Mouse (Mus musculus) hindbrain, embryonic 11.5 days (tissue): ENCODE results near the gene Pdzk1. TPM values are rescaled to one million over a fixed set of nuclear protein-coding genes. Genes with fewer than 3 reads are reported as not detected.

Experiments used
- ATAC-seq: fragments of 200-750 bp; cut with Nextera tagmentation; 2 replicates; pipeline ENCODE4 v1.8.0; 2017; ENCODE audit warnings: mild to moderate bottlenecking, moderate TSS enrichment, moderate library complexity; ENCODE audit not compliant: low FRiP score
- DNase-seq: peaks from one replicate; pipeline ENCODE4 v3.0.0-alpha.2; 2015; ENCODE audit warnings: low spot score
- H3K27ac ChIP-seq: fragments of 300-500 bp; sonication (generic); 2 replicates; pipeline ENCODE4 v1.5.1; 2014; ENCODE audit warnings: mild to moderate bottlenecking, low read depth, low read length
- H3K27me3 ChIP-seq: fragments of 300-500 bp; sonication (generic); 2 replicates; pipeline ENCODE4 v1.6.1; 2014; ENCODE audit warnings: mild to moderate bottlenecking, low read length, moderate library complexity, mixed read lengths; ENCODE audit not compliant: control insufficient read depth, insufficient read depth
- H3K36me3 ChIP-seq: fragments of 300-500 bp; sonication (generic); 2 replicates; pipeline ENCODE4 v1.6.1; 2014; ENCODE audit warnings: mild to moderate bottlenecking, low read length, moderate library complexity, mixed read lengths; ENCODE audit not compliant: control insufficient read depth, insufficient read depth
- H3K4me1 ChIP-seq: fragments of 300-500 bp; sonication (generic); replicated peaks from 2 replicates; pipeline ENCODE4 v1.6.1; 2014; ENCODE audit warnings: low read length, mixed read lengths; ENCODE audit not compliant: control insufficient read depth, insufficient read depth
- H3K4me2 ChIP-seq: fragments of 300-500 bp; sonication (generic); replicated peaks from 2 replicates; pipeline ENCODE4 v1.6.1; 2014; ENCODE audit warnings: mild to moderate bottlenecking, low read depth, low read length
- H3K4me3 ChIP-seq: fragments of 300-500 bp; sonication (generic); 2 replicates; pipeline ENCODE4 v1.5.1; 2014; ENCODE audit warnings: low read depth, low read length
- H3K9ac ChIP-seq: fragments of 300-500 bp; sonication (generic); 2 replicates; pipeline ENCODE4 v1.6.1; 2014; ENCODE audit warnings: low read depth, low read length
- H3K9me3 ChIP-seq: fragments of 300-500 bp; sonication (generic); 2 replicates; pipeline ENCODE4 v1.6.1; 2016; ENCODE audit warnings: low read length; ENCODE audit not compliant: control insufficient read depth
- WGBS: fragments of 180-500 bp; shearing (Covaris S2); extraction: QIAGEN DNeasy Blood & Tissue Kit; methylation state at CpG from one replicate; pipeline ENCODE4 v1.1.7; 2014; 5-methylcytosine and 5-hydroxymethylcytosine counted together
- polyA plus RNA-seq: library from polyadenylated mRNA; unstranded; fragments of >200 nt; fragmentation: Nextera tagmentation; extraction: Ambion mirVana; gene quantifications from 2 replicates; pipeline ENCODE4 v1.2.1, GENCODE M21; 2014

Gene Pdzk1
- polyA plus RNA-seq, 1 experiment from 2014 or later, result not detected

- ATAC-seq (no peak), DNase-seq (no peak)
- 95% methylated on average over 14 of the region's 14 CpGs for WGBS
- no peak overlapping the region for H3K27ac ChIP-seq
- H3K9me3 ChIP-seq, result no peaks in the 10 kb centered on the region
- no peaks in the 10 kb centered on the region for H3K4me1 ChIP-seq
- no peaks in the 10 kb centered on the region for H3K36me3 ChIP-seq
- no peak overlapping the region for H3K4me3 ChIP-seq
- no peaks in the 10 kb centered on the region for H3K27me3 ChIP-seq
- H3K4me2 ChIP-seq, result no peak overlapping the region
- no peak overlapping the region for H3K9ac ChIP-seq
These were observed 53.2 kb downstream of the Pdzk1 start for GRCm38 (mm10) chr3:96882061-96882849.

GRCm38 (mm10) chr3:96883690-96884089 is 54.6 kb downstream of the Pdzk1 start:
- Histone ChIP-seq H3K4me2 (no peak overlapping the region), H3K27ac (no peak overlapping the region)
- ATAC-seq, result no peak

GRCm38 (mm10) chr3:96902336-96902999 is 73.4 kb downstream of the Pdzk1 start:
- Histone ChIP-seq H3K9me3 (no peaks in the 10 kb centered on the region), H3K4me3 (no peak overlapping the region), H3K4me2 (no peak overlapping the region), H3K36me3 (no peaks in the 10 kb centered on the region), H3K27me3 (no peaks in the 10 kb centered on the region), H3K4me1 (0 out of 2 replicates have a peak, but pooled peaks cover 2% of the 10 kb centered on the region), H3K9ac (no peak overlapping the region), H3K27ac (no peak overlapping the region)
- DNase-seq, result no peak
- no peak for ATAC-seq
- 90% methylated on average over 4 of the region's 4 CpGs for WGBS

More at GRCm38 (mm10) chr3:96883690-96884089, 54.6 kb downstream of the Pdzk1 start:
- Histone ChIP-seq H3K9ac (no peak overlapping the region), H3K36me3 (no peaks in the 10 kb centered on the region), H3K4me1 (no peaks in the 10 kb centered on the region), H3K27me3 (no peaks in the 10 kb centered on the region), H3K4me3 (no peak overlapping the region), H3K9me3 (no peaks in the 10 kb centered on the region)
- DNase-seq, result no peak
- 97% methylated on average over 7 of the region's 7 CpGs for WGBS

GRCm38 (mm10) chr3:96904393-96904792 is 75.3 kb downstream of the Pdzk1 start, which contains the start of gene Gja5:
Gene Gja5, plus strand, starts transcription at chr3:96904693.
- WGBS, result 13% methylated on average over 14 of the region's 14 CpGs
- Histone ChIP-seq H3K27me3 (no peaks in the 10 kb centered on the region), H3K36me3 (no peaks in the 10 kb centered on the region), H3K4me1 (0 out of 2 replicates have a peak, but pooled peaks cover 2% of the 10 kb centered on the region), H3K4me2 (peak within 1 kb of the TSS; percentile 86), H3K27ac (no peak within 1 kb of the TSS), H3K9me3 (no peaks in the 10 kb centered on the region), H3K9ac (peak within 1 kb of the TSS; percentile 95), H3K4me3 (peak within 1 kb of the TSS; percentile 97)
- ATAC-seq (no peak), DNase-seq (no peak)

- Histone ChIP-seq H3K9me3 (no peaks in the 10 kb centered on the region), H3K4me3 (peak within 1 kb of the TSS; percentile 97), H3K36me3 (no peaks in the 10 kb centered on the region), H3K4me1 (0 out of 2 replicates have a peak, but pooled peaks cover 2% of the 10 kb centered on the region), H3K9ac (peak within 1 kb of the TSS; percentile 95), H3K4me2 (peak within 1 kb of the TSS; percentile 86), H3K27me3 (no peaks in the 10 kb centered on the region), H3K27ac (no peak within 1 kb of the TSS)
- DNase-seq (peak; percentile 95), ATAC-seq (peak; percentile 98)
- WGBS, result under 1% methylated on average over 40 of the region's 40 CpGs
These were observed 75.9 kb downstream of the Pdzk1 start, which contains the start of gene Gpr89 for GRCm38 (mm10) chr3:96904851-96905541. Gene Gpr89, minus strand, starts transcription at chr3:96905346.

GRCm38 (mm10) chr3:96905592-96905991 is 76.5 kb downstream of the Pdzk1 start:
- Histone ChIP-seq H3K27ac (no peak overlapping the region), H3K4me2 (peak overlapping the region; percentile 86), H3K4me1 (0 out of 2 replicates have a peak, but pooled peaks cover 2% of the 10 kb centered on the region), H3K4me3 (peak overlapping the region; percentile 97), H3K36me3 (no peaks in the 10 kb centered on the region), H3K27me3 (no peaks in the 10 kb centered on the region), H3K9ac (peak overlapping the region; percentile 95; the same call in 1 of the 2 replicates), H3K9me3 (no peaks in the 10 kb centered on the region)
- DNase-seq (no peak), ATAC-seq (no peak; the same call in 1 of the 2 replicates)
- 53% methylated on average over 9 of the region's 9 CpGs for WGBS

Other genes with a start within 250 kb of the Pdzk1 start
- 15.4 and 16.6 TPM in 2 replicates for gene Polr3gl, start 235.1 kb upstream of the Pdzk1 start, polyA plus RNA-seq
- 2.0 and 2.4 TPM in 2 replicates for gene Ankrd34a, start 232.6 kb upstream of the Pdzk1 start, polyA plus RNA-seq
- gene Lix1l, start 228.1 kb upstream of the Pdzk1 start, polyA plus RNA-seq, result 7.1 and 7.8 TPM in 2 replicates
- gene Rbm8a, start 199.4 kb upstream of the Pdzk1 start, polyA plus RNA-seq, result 172 and 178 TPM in 2 replicates
- gene Pex11b, start 193.9 kb upstream of the Pdzk1 start, polyA plus RNA-seq, result 42.8 and 44.6 TPM in 2 replicates
- 0.04 and 0.22 TPM in 2 replicates for gene Gm42957, start 193.8 kb upstream of the Pdzk1 start, polyA plus RNA-seq
- gene Itga10, start 183.7 kb upstream of the Pdzk1 start, polyA plus RNA-seq, result 0.53 and 1.3 TPM in 2 replicates
- gene Ankrd35, start 159.2 kb upstream of the Pdzk1 start, polyA plus RNA-seq, result 0.25 and 0.40 TPM in 2 replicates
- gene Pias3, start 132.9 kb upstream of the Pdzk1 start, polyA plus RNA-seq, result 25.2 and 28.2 TPM in 2 replicates
- 12.8 and 14.4 TPM in 2 replicates for gene Nudt17, start 120.7 kb upstream of the Pdzk1 start, polyA plus RNA-seq
- 38.0 and 38.1 TPM in 2 replicates for gene Polr3c, start 101.7 kb upstream of the Pdzk1 start, polyA plus RNA-seq
- gene Rnf115, start 101.6 kb upstream of the Pdzk1 start, polyA plus RNA-seq, result 90.0 and 90.4 TPM in 2 replicates
- 0.18 and 0.20 TPM in 2 replicates for gene Cd160, start 67 bp downstream of the Pdzk1 start, polyA plus RNA-seq
- gene Gja5, start 75.4 kb downstream of the Pdzk1 start, polyA plus RNA-seq, result 2.2 and 2.5 TPM in 2 replicates
- 42.6 and 45.9 TPM in 2 replicates for gene Gpr89, start 76.1 kb downstream of the Pdzk1 start, polyA plus RNA-seq
- not detected in 2 replicates for gene Gja8, start 96.7 kb downstream of the Pdzk1 start, polyA plus RNA-seq